Mouse (Mus musculus) cerebellum, adult 2 months (tissue): ENCODE results near the gene Atoh8. TPM values are rescaled to one million over a fixed set of nuclear protein-coding genes. Genes with fewer than 3 reads are reported as not detected.
A peak's percentile ranks its signal among the peaks of the same experiment; 100 is the strongest.

Source experiments
- DNase-seq, 2 experiments: peaks; one replicate each; pipeline ENCODE4 v3.0.0; 2021
- H3K27ac ChIP-seq: fragments of 200-500 bp; 2 replicates; pipeline ENCODE4 v1.5.1; 2012; ENCODE audit warnings: low read length, control low read depth, inconsistent platforms; ENCODE audit not compliant: insufficient read depth
- H3K27me3 ChIP-seq: fragments of 200-500 bp; 2 replicates; pipeline ENCODE4 v1.6.1; 2012; ENCODE audit warnings: inconsistent platforms, mild to moderate bottlenecking, low read length, moderate library complexity; ENCODE audit not compliant: control insufficient read depth, insufficient read depth
- H3K4me1 ChIP-seq: fragments of 200-500 bp; 2 replicates; pipeline ENCODE4 v1.6.1; 2011; ENCODE audit warnings: low read length; ENCODE audit not compliant: control insufficient read depth, insufficient read depth
- H3K4me3 ChIP-seq: fragments of 200-500 bp; replicated peaks from 2 replicates; pipeline ENCODE3; 2011; ENCODE audit warnings: mild to moderate bottlenecking, low read depth, low read length, control low read depth; ENCODE audit not compliant: insufficient read depth
- CTCF ChIP-seq: fragments of 200-500 bp; IDR thresholded peaks from 2 replicates; pipeline ENCODE4 v1.5.1; 2011; ENCODE audit warnings: low read depth, mild to moderate bottlenecking, control low read depth, low read length, moderate library complexity, borderline replicate concordance; ENCODE audit not compliant: insufficient read depth
- POLR2A ChIP-seq: fragments of 200-500 bp; IDR thresholded peaks from 2 replicates; pipeline ENCODE4 v1.6.1; 2011; ENCODE audit warnings: low read length, control low read depth, borderline replicate concordance; ENCODE audit not compliant: insufficient read depth
- WGBS: fragments of 180-500 bp; shearing (Covaris S2); methylation state at CpG from one replicate; pipeline ENCODE4 v1.1.7; 2018; 5-methylcytosine and 5-hydroxymethylcytosine counted together
- polyA plus RNA-seq: library from polyadenylated mRNA; depleted of rRNA; stranded (reverse); fragments of >200 nt; gene quantifications from 2 replicates; pipeline ENCODE4 v1.2.3, GENCODE M21; 2012

Gene Atoh8
- polyA plus RNA-seq, 1 experiment, result 4.4 TPM

DNA sequence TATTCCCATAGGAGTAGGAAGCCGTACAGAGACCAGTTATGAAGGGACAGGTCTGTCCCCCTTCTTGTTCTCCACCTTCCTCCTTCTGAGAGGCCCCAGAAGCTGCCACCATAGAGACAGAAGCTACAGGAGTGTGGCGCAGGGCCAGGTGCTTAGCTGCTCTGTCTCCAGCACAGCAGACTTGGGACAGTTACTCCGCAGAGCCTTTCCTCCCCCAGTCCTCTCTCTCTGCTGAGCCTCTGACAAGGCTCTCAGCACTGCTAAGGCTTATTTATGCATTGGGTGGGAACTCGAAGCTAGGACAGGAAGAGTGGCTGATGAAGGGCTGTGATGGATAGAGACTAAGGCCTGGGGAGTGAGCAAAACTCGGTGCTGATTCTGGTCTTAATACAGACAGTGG lies 15.8 kb downstream of the Atoh8 start:
- Histone ChIP-seq H3K27me3 (no peaks in the 10 kb centered on the region), H3K27ac (no peak overlapping the region), H3K4me3 (no peak overlapping the region), H3K4me1 (peaks cover 60% of the 10 kb centered on the region)
- peak; percentile 56 to 58 for DNase-seq
- TF ChIP-seq CTCF, result no peak
- no peak for TF ChIP-seq POLR2A
- WGBS, result 58% methylated on average over 5 of the region's 5 CpGs

DNA sequence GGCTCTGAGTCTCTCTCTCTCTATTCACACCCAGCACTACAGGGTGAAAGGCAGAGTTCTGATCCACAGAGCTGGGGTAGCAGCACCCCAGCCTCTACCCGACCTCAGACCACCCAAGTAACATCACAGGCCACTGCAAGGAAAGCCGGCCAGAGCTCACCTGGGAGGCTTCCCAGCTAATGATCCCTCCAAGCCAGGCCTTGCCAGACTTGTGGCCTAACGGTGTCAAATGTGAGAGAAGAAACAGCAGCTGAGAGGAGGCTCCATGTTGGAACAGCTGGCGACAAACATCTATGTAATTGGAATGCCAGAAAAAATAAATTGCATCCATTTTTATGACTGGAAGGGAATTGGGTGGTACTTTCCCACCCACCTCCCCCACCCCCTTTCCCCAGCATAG lies 17.1 kb downstream of the Atoh8 start:
- Histone ChIP-seq H3K4me3 (no peak overlapping the region), H3K4me1 (peaks cover 52% of the 10 kb centered on the region), H3K27me3 (no peaks in the 10 kb centered on the region), H3K27ac (no peak overlapping the region)
- DNase-seq, result no peak
- TF ChIP-seq POLR2A (no peak), CTCF (no peak)
- WGBS, result 81% methylated on average over 4 of the region's 4 CpGs

DNA sequence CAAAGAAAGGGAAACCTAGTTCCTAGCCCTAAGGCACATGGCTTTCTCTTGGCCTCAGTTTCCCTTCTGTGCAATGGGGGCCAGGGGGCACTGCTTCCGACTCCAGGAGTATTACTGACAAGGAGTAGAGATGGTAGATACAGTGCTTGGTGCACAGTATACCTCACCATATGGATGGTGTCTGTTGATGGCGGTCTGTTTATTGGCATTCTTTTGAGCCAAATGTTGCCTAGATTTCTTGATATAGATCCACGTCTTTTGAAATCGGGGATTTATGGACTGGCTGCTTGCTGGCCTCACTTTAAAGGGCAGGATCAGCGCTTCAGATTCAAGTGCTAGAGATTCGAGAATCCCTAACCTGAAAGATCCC lies 18.0 kb downstream of the Atoh8 start:
- DNase-seq, result peak in 1 of 2 experiments; percentile 39
- Histone ChIP-seq H3K27me3 (no peaks in the 10 kb centered on the region), H3K4me3 (no peak overlapping the region), H3K27ac (peak overlapping the region; percentile 55; the same call in 1 of the 2 replicates), H3K4me1 (peaks cover 43% of the 10 kb centered on the region)
- 22% methylated on average over 6 of the region's 6 CpGs for WGBS
- TF ChIP-seq POLR2A (no peak), CTCF (no peak)

DNA sequence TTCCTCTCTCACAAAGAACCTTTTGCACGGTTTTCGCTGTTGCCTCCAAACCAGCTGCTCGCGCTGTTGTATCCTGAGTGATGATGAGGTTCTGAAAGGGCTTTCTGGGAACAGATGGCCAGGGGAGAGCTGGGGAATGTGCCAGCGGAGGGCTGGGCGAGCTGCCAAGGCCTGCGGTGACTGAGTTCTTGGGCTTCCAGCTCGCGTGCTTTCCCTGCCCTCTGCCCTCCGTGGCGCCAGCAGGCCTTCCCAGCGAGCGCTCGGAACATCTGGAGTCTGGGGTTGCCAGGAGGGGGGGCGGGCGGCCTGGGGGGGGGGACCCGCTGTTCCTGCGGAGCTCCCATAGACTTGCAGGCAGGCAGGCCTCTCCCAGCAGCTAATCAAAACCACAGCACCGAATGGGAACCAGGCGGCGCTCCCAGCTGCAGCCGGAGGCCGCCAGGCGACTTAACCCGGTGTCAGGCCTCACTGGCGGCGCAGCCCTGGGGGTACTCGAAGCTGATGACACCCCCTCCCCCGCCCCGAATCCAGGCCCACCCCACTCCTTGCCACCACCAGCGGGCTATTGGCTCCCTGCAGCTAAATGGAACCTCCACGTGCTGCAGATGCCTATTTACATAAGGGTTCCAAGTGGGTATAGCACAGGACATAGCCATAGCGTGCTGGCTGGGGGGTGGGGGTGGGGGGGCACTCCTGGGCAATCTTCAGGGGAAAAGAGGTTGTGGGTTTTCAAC lies 18.5 kb downstream of the Atoh8 start:
- no peaks in the 10 kb centered on the region for H3K27me3 ChIP-seq
- WGBS, result under 1% methylated on average over 33 of the region's 33 CpGs
- H3K27ac ChIP-seq, result peak overlapping the region; percentile 55; the same call in 1 of the 2 replicates
- no peak for TF ChIP-seq CTCF
- TF ChIP-seq POLR2A, result no peak
- peaks cover 39% of the 10 kb centered on the region for H3K4me1 ChIP-seq
- H3K4me3 ChIP-seq, result no peak overlapping the region
- DNase-seq, result peak; percentile 98 to 100

DNA sequence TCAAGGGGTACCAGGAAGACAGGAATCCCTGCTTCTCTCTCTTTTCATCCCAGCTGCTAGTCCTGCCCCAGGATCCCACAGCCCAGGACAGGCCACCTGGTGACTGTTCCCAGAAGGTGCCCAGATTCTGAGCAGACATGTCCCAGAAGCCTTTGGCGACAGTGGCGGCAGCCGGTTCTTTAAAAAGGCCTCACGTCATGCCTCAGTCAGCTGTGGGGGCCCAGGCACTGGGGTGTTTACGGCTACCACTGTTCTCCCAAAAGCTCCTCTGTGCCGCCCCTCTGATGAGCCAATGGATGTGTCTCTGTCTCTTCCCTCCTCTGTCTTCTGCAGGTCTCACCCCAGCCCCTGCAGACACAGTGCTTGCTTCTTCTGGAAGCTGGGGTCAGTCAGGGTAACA lies 19.8 kb downstream of the Atoh8 start:
- no peak for DNase-seq
- Histone ChIP-seq H3K27me3 (no peaks in the 10 kb centered on the region), H3K27ac (no peak overlapping the region), H3K4me1 (peaks cover 51% of the 10 kb centered on the region), H3K4me3 (no peak overlapping the region)
- TF ChIP-seq CTCF (no peak), POLR2A (no peak)
- 74% methylated on average over 6 of the region's 6 CpGs for WGBS

DNA sequence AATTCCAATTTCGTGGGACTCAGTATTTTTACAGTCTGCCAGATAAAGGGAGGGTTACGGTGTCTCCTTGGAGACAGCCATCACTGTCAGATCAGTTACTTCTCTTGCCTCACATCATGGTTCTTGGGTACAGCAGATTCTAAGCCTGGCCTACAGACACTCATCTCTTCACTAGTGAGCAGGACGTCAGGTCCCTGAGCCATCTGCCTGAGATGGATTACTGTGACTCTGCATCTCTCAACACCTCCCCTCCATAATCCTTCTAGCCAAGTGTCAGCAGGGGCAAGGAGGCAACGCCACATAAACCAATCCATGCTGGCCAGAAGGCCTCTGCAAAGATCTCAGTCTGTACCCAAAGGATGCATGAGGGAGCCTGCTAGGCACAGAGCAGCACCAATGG lies 24.0 kb downstream of the Atoh8 start:
- Histone ChIP-seq H3K4me1 (peaks cover 44% of the 10 kb centered on the region), H3K27me3 (no peaks in the 10 kb centered on the region), H3K27ac (peak overlapping the region; percentile 49), H3K4me3 (no peak overlapping the region)
- peak; percentile 48 to 66 for DNase-seq
- WGBS, result 31% methylated on average over 4 of the region's 4 CpGs
- no peak for TF ChIP-seq CTCF
- TF ChIP-seq POLR2A, result no peak

DNA sequence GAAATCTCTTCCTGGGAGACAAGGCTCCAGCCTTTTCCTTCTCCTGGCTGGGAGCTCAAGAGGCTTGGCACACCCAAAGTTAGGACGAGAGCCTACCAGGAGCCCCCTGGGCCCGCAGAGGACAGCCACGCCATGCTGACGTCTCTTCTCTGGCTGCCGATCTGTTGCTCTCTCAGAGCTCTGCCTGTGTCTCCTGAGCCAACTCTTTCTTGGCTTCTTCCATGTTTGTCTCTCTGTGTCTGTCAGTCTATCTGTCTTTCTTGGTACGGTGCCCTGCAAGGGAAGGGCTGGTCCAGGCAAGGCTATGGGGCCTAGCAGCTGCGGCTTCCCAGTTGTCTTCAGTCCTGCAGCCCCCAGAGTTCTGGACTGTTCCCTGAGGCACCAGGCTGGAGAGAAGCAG lies 24.6 kb downstream of the Atoh8 start:
- TF ChIP-seq CTCF (no peak), POLR2A (no peak)
- DNase-seq, result peak; percentile 33 to 44
- H3K4me3 ChIP-seq, result no peak overlapping the region
- peaks cover 41% of the 10 kb centered on the region for H3K4me1 ChIP-seq
- WGBS, result 18% methylated on average over 7 of the region's 7 CpGs
- peak overlapping the region; percentile 49; the same call in 1 of the 2 replicates for H3K27ac ChIP-seq
- no peaks in the 10 kb centered on the region for H3K27me3 ChIP-seq

DNA sequence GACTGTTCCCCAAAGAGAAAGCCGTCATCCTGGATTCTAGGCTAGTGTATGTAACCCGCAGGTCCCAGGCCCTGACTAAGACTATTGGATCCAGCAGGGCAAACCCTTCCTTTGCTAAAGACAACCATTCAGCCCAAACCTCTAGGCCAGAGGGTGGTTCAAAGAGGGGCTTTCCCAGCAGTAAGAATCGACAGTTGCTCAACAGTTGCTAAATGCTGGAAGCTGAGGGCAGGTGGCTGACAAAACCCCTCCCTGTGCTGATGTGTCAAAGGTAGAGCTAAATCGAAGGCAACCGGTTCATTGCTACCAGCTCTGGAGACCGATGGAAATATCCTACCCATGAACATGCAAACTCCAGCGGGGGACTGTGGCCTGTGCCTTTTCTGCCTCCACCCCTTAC lies 25.6 kb downstream of the Atoh8 start:
- no peak for DNase-seq
- Histone ChIP-seq H3K4me1 (peaks cover 34% of the 10 kb centered on the region), H3K27me3 (no peaks in the 10 kb centered on the region), H3K4me3 (no peak overlapping the region), H3K27ac (no peak overlapping the region)
- 95% methylated on average over 7 of the region's 7 CpGs for WGBS
- TF ChIP-seq POLR2A, result no peak
